Mouse (Mus musculus) brain, adult 2 months (tissue): ENCODE results near the gene Dpy19l3.

ENCODE experiments used
- DNase-seq: peaks from one replicate; pipeline ENCODE4 v3.0.0; 2011; ENCODE audit warnings: low read depth, low spot score

The Dpy19l3 gene

DNA sequence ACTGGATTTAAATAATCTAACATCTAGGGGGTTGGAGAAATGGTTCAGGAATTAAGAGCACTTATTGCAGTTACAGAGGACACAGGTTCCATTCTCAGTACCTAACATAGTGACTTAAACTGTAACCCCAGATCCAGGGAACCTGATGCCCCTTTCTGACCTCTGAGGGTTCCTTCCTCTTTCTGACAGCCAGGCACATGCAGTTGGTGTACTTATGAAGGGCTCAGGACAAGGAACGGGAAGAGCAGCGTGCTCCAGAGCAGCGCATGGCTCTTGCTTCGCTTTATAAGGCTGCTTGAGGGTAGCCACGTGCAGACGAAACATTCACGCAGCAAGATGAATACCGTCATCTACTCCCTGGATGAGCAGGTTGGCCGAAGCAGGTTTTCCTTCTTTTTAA, 3.4 kb downstream of the Dpy19l3 start:
- DNase-seq = no peak

DNA sequence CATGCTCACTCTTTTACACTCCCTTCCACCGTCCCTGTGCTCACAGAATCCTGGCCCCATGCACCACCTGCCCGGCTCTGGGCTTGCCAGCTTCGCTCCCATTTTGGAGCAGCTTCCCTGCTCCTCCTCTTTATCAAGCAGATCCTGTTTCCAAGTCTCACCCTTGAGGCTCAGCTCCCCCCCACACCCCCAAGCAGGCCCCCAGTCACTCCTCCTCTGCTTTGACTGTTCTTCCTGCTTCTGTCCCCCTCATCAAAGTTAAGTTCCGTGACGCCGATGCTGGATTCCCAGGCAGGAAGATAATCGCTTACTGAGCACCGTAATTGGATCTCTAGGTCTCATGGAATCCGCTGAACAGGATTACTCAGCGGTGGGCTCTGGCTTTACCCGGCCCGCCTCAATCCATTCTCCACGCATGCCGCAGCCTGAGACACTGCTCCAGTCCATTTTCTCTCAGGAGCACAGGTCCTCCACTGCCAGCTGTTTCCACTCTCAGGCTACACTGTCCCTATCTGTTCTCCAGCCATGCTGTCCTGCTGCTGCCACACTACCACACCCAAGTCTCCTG, 6.8 kb downstream of the Dpy19l3 start:
- DNase-seq = no peak

- no peak for DNase-seq
These were observed 7.4 kb downstream of the Dpy19l3 start for GRCm38 (mm10) chr7:35746686-35747396.

GRCm38 (mm10) chr7:35745281-35745702, 9.0 kb downstream of the Dpy19l3 start:
- no peak for DNase-seq

DNA sequence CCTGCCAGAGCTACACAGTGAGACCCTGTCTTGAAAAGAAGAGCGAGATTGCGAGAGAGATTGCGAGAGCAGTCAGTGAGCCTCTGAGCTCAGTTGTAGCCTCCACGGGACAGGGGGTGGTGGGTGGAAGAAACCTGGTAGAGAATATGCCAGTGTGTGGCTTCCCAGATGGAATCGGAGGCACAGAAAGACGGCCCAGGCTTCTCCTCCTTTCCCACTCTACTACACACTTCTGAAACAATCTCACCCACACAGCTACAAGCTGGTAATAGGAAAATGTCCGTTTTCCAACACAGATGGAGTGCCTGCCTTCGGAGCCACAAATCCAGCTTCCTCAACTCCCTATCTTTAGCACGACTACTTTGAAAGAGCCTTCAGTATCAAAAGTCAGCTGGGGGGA, 9.5 kb downstream of the Dpy19l3 start:
- DNase-seq = peak; percentile 89

- no peak for DNase-seq
These were observed 11.9 kb downstream of the Dpy19l3 start for GRCm38 (mm10) chr7:35742310-35742709.

DNA sequence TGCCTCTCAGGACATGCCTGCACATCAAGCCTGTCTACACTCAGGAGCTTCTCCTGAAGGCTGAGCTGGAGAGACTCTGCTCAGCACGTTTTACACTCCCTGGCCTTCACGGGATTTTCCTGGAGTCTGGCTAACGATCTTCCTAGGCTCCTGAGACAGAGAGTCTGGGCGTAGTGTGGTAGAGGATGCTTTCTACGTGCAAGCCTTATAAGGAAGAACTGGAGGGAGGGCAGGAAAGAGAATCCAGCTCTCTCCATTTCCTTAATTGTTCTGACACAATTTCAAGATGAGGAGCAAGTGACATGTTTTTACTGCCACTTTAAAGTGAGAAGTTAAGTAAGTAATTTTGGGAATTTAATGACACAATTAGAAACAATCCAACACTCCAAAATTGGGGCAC, 12.4 kb downstream of the Dpy19l3 start:
- peak; percentile 51 for DNase-seq

GRCm38 (mm10) chr7:35740489-35741230, 13.6 kb downstream of the Dpy19l3 start:
- peak; percentile 45 for DNase-seq

GRCm38 (mm10) chr7:35738871-35739270, 15.4 kb downstream of the Dpy19l3 start:
- DNase-seq = no peak

GRCm38 (mm10) chr7:35733313-35734050, 20.8 kb downstream of the Dpy19l3 start:
- DNase-seq = peak; percentile 43

- no peak for DNase-seq
These were observed 21.6 kb downstream of the Dpy19l3 start for GRCm38 (mm10) chr7:35732585-35733059.

DNA sequence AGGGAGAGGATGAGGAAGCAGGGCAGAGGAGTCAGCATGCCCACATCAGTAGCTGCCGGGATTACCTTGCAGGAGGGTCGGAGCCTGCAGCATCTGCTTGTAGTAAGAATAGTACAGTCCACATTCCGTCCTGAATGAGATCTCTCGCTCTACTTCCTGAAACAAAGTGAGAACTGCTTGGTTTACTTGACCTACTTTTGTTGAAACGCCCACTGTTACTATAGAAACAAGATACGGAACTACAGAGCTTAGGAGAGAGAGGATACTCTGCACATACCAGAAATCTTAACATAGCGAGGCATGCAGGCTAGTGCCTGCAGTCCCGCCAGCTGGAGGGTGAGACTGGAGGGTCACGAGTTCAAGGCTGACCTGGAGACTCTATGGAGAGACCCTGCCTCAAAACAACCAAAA, 24.6 kb downstream of the Dpy19l3 start:
- DNase-seq = peak; percentile 82

DNA sequence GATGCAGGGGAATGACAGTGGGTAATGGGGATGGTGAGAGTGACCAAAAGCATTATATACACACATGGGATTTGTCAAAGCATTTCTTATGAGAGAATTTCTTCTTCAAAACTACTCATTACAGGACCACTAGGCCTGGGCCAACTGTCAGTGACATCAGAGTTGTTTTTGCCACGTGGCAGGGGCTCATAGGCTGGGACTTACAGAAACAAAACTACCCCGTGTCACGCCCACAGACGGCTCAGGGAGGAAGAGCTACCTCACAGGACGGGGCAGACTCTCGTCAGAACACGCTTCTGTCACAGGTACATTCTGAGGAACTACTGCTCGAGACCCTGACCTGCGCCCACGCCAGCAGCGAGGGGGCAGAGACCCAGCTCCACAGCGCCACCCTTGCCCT, 25.9 kb downstream of the Dpy19l3 start:
- no peak for DNase-seq

DNA sequence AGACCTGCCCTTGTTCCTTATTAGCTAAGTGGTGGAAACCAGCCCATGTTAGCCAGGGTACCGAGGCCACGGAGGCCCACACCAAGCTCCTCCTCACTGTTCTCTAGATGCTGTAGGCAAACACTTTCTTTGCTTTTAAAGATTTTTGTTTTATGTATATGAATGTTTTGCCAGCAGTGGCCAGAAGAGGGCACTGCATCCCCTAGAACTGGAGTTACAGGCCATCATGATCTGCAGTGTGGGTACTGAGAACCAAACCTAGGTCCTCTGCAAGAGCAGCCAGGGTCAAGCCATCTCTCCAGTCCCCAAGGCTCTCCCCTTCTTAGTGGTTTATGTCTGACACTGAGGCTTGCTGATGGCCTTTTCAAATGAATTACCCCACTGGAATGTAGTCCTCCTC, 31.2 kb downstream of the Dpy19l3 start:
- no peak for DNase-seq

DNA sequence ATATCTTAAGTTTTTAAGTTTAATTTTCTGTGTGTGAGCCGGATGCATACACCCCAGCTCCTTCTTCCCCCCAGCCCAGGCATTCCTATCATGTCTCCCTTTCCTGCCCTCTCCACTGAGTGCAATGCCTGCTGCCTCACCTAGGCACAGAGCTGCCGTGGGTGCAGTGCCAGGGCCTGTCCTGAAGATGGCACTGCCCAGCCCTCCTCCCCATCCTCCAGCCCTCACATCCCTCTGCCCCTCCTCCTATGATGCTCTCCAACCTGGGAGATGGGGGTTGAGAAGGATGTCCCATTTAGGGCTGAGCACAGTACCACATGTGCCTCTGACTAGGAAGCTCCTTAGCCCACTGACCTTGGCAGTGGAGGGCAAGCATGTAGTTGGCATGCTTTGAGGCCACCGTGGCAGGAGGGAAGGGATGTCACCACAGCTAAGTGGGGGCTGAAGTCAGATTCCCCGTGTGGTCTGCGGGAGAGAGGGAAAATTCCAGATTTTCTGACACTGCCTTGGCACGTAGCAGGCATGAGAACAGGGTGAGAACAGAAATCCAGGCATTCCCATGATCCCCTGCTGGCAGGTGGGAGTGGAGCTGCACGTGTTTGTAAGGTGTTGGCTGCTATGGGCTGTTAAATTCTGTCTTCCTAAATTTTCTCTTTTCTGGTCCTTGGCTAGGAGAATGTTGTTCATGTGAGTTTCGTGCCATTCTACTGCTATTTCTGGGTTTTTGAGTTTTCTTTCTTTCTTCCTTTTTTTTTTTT, 35.7 kb downstream of the Dpy19l3 start:
- DNase-seq = peak; percentile 44

GRCm38 (mm10) chr7:35710366-35710765, 43.9 kb downstream of the Dpy19l3 start:
- no peak for DNase-seq

- no peak for DNase-seq
These were observed 46.2 kb downstream of the Dpy19l3 start for GRCm38 (mm10) chr7:35708101-35708500.

DNA sequence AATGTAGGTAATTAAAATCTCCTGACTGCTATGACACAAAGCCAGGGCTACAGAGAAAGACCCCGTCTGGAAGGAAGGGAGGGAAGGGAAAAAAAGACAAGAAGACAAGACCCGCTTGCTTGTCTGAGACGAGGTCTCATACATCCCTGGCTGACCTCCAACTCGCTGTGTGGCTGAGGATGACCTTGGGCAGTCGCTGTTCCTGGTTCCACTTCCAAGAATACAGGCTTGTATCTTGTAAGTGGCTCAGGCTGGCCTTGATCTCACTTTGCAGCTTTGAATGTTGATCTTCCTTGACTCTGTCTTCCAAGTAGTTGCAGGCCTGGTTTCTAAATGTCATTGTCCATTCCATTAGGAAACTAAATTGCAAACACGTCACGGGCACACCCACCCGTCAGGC, 55.2 kb downstream of the Dpy19l3 start:
- DNase-seq = no peak

DNA sequence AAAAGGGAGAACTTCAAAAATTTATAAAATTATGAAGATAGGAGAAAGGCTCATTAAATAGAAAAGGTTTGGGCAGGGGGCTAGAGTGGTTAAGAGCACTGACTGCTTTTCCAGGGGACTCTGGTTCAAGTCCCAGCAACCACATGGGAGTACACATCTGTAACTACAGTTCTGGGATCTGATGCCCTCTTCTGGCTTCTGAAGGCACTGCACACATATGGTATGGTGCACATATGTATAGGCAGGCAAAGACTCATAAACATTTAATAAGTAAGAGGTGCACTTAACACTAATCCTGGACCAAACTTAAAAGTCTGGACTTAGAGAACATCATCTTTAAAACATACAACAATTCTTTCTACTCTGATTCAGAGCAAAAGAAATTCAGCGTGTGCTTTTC, 56.2 kb downstream of the Dpy19l3 start:
- DNase-seq = no peak

DNA sequence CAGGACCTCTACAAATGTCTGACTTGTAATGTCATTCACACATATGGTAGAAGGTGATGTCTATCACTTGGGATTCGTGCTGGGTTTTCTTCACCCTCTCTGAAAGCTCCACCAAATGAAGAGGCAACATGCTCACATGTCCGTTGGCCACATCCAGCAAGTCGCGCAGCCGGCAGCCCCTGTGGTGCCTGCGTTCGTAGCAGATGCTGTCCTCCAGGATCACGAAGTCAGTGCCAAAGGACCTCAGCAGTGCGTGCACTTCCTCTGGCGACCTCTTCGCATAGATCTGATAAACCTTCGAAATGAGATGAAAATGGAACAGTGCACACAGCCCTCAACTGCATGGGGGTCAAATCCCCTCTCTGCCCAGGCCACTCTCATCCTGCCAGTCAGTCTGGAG, 61.6 kb downstream of the Dpy19l3 start:
- no peak for DNase-seq

DNA sequence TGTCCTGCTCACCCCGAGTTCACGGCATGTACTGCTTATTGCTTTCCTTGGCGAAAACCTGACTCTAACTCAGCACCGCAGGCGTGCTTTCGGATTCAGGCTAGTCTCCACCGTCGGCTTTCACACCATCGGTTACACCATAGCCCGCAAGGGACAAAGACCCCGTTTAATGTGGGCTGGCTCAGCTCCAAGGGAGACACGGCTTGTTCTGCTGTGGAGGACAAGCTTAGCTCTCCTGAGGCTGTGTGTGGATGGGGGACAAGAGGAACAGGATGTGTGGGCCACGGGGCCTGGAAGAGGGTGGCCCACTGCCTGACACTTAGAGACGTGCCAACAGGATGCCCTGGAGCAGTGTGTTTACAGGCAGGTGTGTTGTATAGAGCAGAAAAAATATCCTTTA, 62.1 kb downstream of the Dpy19l3 start:
- no peak for DNase-seq
